ENCODE assay signal across 23 mouse cellular contexts in the genomic region with DNA sequence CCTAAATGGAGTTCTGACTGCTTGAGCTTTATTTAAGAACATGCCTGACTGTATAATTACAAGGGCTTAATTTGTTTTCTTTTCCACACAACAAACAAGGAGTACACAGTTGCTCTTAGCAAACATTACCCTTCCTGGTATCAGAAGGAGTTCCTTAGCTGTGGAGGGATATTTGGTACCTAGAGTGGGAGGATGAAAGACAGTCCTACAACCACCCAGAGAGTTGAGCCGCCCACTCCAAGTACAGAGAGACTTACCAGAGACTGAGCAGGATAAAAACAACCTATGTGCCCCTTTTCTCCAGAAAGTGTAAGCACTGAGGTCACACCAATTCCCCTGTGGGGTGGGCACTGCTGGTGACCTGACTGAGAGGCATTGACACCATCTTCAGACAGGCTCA.
DNase-seq lines count a peak whose midpoint lies in the region; TF ChIP-seq lines count a peak whose summit lies in the region.
"Had no signal": no experiment of that assay in that cellular context is flagged by ENCODE, and none has a peak within 500 bp of the region (broad histone marks: within the 10 kb centered on the region; RNA-seq: fewer than 3 reads in every experiment).

No protein-coding gene starts in this region.

- peak; percentile 6 for DNase-seq in heart, adult 11 months
- DNase-seq in heart, postnatal 36 days: no peak
- DNase-seq in left cerebral cortex, adult 2 months (ENCODE audit: extremely low spot score in 1 of 2, low spot score in 2 of 2): no peak
- no peak for DNase-seq in left cerebral cortex, postnatal 10 days (ENCODE audit: extremely low spot score in 1 of 2, low spot score in 2 of 2)
- DNase-seq in brain, adult 2 months (ENCODE audit: low read depth, low spot score): peak; percentile 70
- no peak for DNase-seq in forebrain, embryonic 10.5 days (ENCODE audit: extremely low spot score, low spot score)
- DNase-seq in thymus, postnatal 14 days: no peak
- DNase-seq: adrenal gland, adult 2 months; adrenal gland, postnatal 10 days; adrenal gland, postnatal 25 days; cerebellum, adult 11-12 months; cerebellum, adult 2 months; cerebellum, adult 9-10 months; cerebellum, postnatal 10 days; cerebellum, postnatal 25 days; embryo, embryonic 11 days; forebrain, postnatal 0 days had no signal

- TF ChIP-seq POLR2A in cortical plate, adult 2 months (IDR thresholded peaks at IDR 0.05; ENCODE audit: extremely low read depth, insufficient read depth, low read length): no peak

- no peak overlapping the region for H3K4me3 ChIP-seq in left cerebral cortex, adult 2 months
- no peak overlapping the region for H3K4me3 ChIP-seq in cortical plate, adult 2 months (ENCODE audit: insufficient read depth, low read length)
- no peak overlapping the region for H3K4me3 ChIP-seq in forebrain, embryonic 10.5 days
- H3K4me3 ChIP-seq: embryonic facial prominence, embryonic 13.5 days; embryonic facial prominence, embryonic 15.5 days; erythroblast, embryonic 14.5 days; forebrain, embryonic 13.5 days; forebrain, embryonic 15.5 days had no signal

- no peaks in the 10 kb centered on the region for H3K9me3 ChIP-seq in forebrain, embryonic 10.5 days
- H3K9me3 ChIP-seq: embryonic facial prominence, embryonic 13.5 days; embryonic facial prominence, embryonic 15.5 days; forebrain, embryonic 13.5 days; forebrain, embryonic 15.5 days had no signal

- 91% methylated on average over 1 of the region's 1 CpGs for WGBS in forebrain, embryonic 10.5 days

- H3K27me3 ChIP-seq in forebrain, embryonic 10.5 days (ENCODE audit: poor library complexity, severe bottlenecking): no peaks in the 10 kb centered on the region
- H3K27me3 ChIP-seq: embryonic facial prominence, embryonic 13.5 days; embryonic facial prominence, embryonic 15.5 days; forebrain, embryonic 13.5 days; forebrain, embryonic 15.5 days had no signal

- H3K36me3 ChIP-seq in forebrain, embryonic 10.5 days (replicated peaks): no peaks in the 10 kb centered on the region
- H3K36me3 ChIP-seq: embryonic facial prominence, embryonic 13.5 days; embryonic facial prominence, embryonic 15.5 days; forebrain, embryonic 15.5 days had no signal

- TF ChIP-seq CTCF in left cerebral cortex, adult 2 months (IDR thresholded peaks at IDR 0.05): no peak
- no peak for TF ChIP-seq CTCF in cortical plate, adult 2 months (IDR thresholded peaks at IDR 0.05; ENCODE audit: extremely low read depth, insufficient read depth, low read length)

- H3K27ac ChIP-seq in left cerebral cortex, adult 2 months: peak overlapping the region; percentile 1; the same call in 1 of the 2 replicates
- 0 out of 2 replicates have a peak overlapping the region, but pooled peaks have one; percentile 61 for H3K27ac ChIP-seq in cortical plate, adult 2 months (ENCODE audit: insufficient read depth, low read length)
- H3K27ac ChIP-seq in forebrain, embryonic 10.5 days: no peak overlapping the region
- H3K27ac ChIP-seq: embryonic facial prominence, embryonic 13.5 days; embryonic facial prominence, embryonic 15.5 days; forebrain, embryonic 13.5 days; forebrain, embryonic 15.5 days had no signal

- intact Hi-C loops in heart, postnatal 36 days (cut with DNase I): no loop called here
- intact Hi-C loops in left cerebral cortex, adult 2 months (cut with DNase I): no loop called here
- intact Hi-C loops in left cerebral cortex, postnatal 10 days (cut with DNase I): no loop called here

- H3K4me1 ChIP-seq in cortical plate, adult 2 months (ENCODE audit: control insufficient read depth, insufficient read depth, low read length): peaks cover 27% of the 10 kb centered on the region
- H3K4me1 ChIP-seq in forebrain, embryonic 10.5 days: no peaks in the 10 kb centered on the region
- H3K4me1 ChIP-seq: embryonic facial prominence, embryonic 13.5 days; embryonic facial prominence, embryonic 15.5 days; forebrain, embryonic 13.5 days; forebrain, embryonic 15.5 days had no signal

Comparison
In these comparisons a context has a peak if more than half of its experiments do, and no peak if none do; other contexts are left out.
1. DNase-seq: peak in heart, adult 11 months (single experiment) and brain, adult 2 months (single experiment); none in heart, postnatal 36 days (0 of 2), left cerebral cortex, adult 2 months (0 of 2), left cerebral cortex, postnatal 10 days (0 of 2), forebrain, embryonic 10.5 days (single experiment) and thymus, postnatal 14 days (single experiment).